Mouse (Mus musculus) kidney, postnatal 0 days (tissue): Measurements from ENCODE around the gene Igf1. TPM values are rescaled to one million over a fixed set of nuclear protein-coding genes. Genes with fewer than 3 reads are reported as not detected.

Experiments used
- ATAC-seq: fragments of 200-750 bp; cut with Nextera tagmentation; replicated peaks from 2 replicates; pipeline ENCODE4 v1.8.0; 2017; ENCODE audit warnings: low read depth, moderate number of reproducible peaks, moderate TSS enrichment, moderate library complexity; ENCODE audit not compliant: low FRiP score
- DNase-seq: peaks from one replicate; pipeline ENCODE4 v3.0.0-alpha.2; 2016; ENCODE audit warnings: low spot score
- H3K27ac ChIP-seq: fragments of 300-500 bp; sonication (generic); 2 replicates; pipeline ENCODE4 v1.5.1; 2014; ENCODE audit warnings: mild to moderate bottlenecking
- H3K27me3 ChIP-seq: fragments of 300-500 bp; sonication (generic); 2 replicates; pipeline ENCODE4 v1.6.1; 2014; ENCODE audit warnings: low read length, mixed read lengths; ENCODE audit not compliant: insufficient read depth
- H3K36me3 ChIP-seq: fragments of 300-500 bp; sonication (generic); 2 replicates; pipeline ENCODE4 v1.6.1; 2014; ENCODE audit warnings: low read length, mixed read lengths; ENCODE audit not compliant: insufficient read depth
- H3K4me1 ChIP-seq: fragments of 300-500 bp; sonication (generic); replicated peaks from 2 replicates; pipeline ENCODE4 v1.6.1; 2014; ENCODE audit warnings: antibody characterized with exemption, low read length, mixed read lengths; ENCODE audit not compliant: insufficient read depth
- H3K4me2 ChIP-seq: fragments of 300-500 bp; sonication (generic); 2 replicates; pipeline ENCODE4 v1.6.1; 2014; ENCODE audit warnings: mild to moderate bottlenecking, low read length, moderate library complexity, mixed read lengths
- H3K4me3 ChIP-seq: fragments of 300-500 bp; sonication (generic); replicated peaks from 2 replicates; pipeline ENCODE4 v1.5.1; 2014; ENCODE audit warnings: low read depth, low read length
- H3K9ac ChIP-seq: fragments of 300-500 bp; sonication (generic); 2 replicates; pipeline ENCODE4 v1.6.1; 2014; ENCODE audit warnings: low read depth, low read length
- H3K9me3 ChIP-seq: fragments of 300-500 bp; sonication (generic); replicated peaks from 2 replicates; pipeline ENCODE4 v1.6.1; 2016; ENCODE audit warnings: low read length, inconsistent platforms, mixed read lengths
- CTCF ChIP-seq: IDR thresholded peaks from 2 replicates; pipeline ENCODE4 v1.5.1; 2016; ENCODE audit warnings: antibody characterized with exemption, low read depth, mild to moderate bottlenecking, moderate library complexity
- WGBS: fragments of 180-500 bp; shearing (Covaris S2); extraction: QIAGEN DNeasy Blood & Tissue Kit; methylation state at CpG from one replicate; pipeline ENCODE4 v1.1.7; 2014; 5-methylcytosine and 5-hydroxymethylcytosine counted together
- polyA plus RNA-seq: library from polyadenylated mRNA; unstranded; fragments of >200 nt; fragmentation: Nextera tagmentation; extraction: Ambion mirVana; gene quantifications from 2 replicates; pipeline ENCODE4 v1.2.1, GENCODE M21; 2015

Gene Igf1
- polyA plus RNA-seq, 1 experiment from 2014 or later, result 23.1 TPM

DNA sequence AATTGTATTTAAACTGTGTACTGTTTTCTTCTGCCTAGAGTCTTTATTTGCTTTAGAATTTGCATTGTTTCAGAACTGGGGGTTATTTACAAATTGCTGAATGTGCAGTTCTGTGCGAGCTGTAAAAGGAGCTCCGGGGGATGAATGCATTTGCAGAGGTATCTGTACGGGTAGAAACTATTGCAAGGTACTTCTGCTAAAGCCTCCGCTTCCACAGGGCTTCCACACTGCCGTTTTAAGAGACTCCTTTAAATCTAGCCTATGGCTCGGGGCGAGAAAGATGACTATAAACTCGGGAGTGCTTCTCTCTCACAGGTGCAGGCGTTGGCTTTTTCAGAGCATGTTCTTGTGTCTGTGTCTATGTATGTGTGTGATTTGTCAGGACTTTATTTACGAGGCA lies 1.4 kb downstream of the Igf1 start:
- no peak overlapping the region for H3K27ac ChIP-seq
- no peaks in the 10 kb centered on the region for H3K36me3 ChIP-seq
- DNase-seq (no peak), ATAC-seq (no peak)
- no peak for TF ChIP-seq CTCF
- H3K9ac ChIP-seq, result peak overlapping the region; percentile 32; the same call in 1 of the 2 replicates
- 8% methylated on average over 10 of the region's 10 CpGs for WGBS
- no peaks in the 10 kb centered on the region for H3K27me3 ChIP-seq
- H3K4me3 ChIP-seq, result peak overlapping the region; percentile 44
- peaks cover 12% of the 10 kb centered on the region for H3K4me1 ChIP-seq
- no peaks in the 10 kb centered on the region for H3K9me3 ChIP-seq
- H3K4me2 ChIP-seq, result peak overlapping the region; percentile 73

DNA sequence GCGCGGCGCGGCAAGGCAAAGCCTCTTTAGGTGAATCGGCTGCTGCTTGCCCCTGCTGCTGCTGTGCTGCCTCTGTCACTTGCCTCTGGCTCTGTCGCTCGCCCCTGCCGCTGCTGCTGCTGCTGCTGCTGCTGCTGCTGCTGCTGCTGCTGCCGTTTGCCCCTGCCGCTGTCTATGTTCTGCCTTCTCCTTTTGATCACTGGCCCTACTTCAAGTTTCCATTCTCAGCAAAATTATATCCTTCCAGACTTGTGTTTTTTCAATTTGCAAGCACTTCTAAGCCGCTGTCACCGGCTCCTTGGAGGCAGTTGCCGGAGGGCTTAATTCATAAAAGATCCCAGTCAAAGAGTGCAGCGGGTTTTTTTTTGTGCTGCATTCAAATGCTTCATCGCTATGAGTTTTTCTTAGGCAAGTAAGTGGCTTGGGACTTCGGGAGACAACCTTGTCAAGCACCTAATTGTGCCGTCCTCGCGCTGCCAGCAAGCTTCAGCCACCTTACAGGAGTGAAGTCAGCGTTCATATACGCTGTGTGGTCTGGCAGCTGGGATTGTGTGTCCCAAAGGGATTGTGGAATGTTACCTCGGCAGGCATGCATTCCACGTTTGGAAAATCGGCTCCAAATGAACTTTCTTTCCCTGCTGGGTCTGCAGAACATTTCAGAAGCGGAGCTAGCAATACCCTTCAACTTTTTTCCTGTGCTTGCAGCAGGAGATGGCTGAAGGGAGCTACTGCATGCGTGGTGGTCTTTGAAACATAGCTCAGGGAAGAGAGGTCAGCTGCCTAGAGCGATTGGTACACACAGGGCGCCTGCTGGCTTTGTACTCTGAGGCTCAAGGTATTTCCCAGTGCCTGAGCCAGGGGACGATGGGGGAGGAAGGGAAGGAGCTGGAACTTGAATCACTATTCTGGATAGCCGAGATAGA lies 2.4 kb downstream of the Igf1 start:
- ATAC-seq (no peak), DNase-seq (peak; percentile 53)
- Histone ChIP-seq H3K4me3 (peak overlapping the region; percentile 44), H3K27ac (peak overlapping the region; percentile 15; the same call in 1 of the 2 replicates), H3K36me3 (no peaks in the 10 kb centered on the region), H3K4me1 (peaks cover 12% of the 10 kb centered on the region), H3K4me2 (peak overlapping the region; percentile 73), H3K9me3 (no peaks in the 10 kb centered on the region), H3K9ac (peak overlapping the region; percentile 47), H3K27me3 (no peaks in the 10 kb centered on the region)
- 2% methylated on average over 30 of the region's 30 CpGs for WGBS
- no peak for TF ChIP-seq CTCF

DNA sequence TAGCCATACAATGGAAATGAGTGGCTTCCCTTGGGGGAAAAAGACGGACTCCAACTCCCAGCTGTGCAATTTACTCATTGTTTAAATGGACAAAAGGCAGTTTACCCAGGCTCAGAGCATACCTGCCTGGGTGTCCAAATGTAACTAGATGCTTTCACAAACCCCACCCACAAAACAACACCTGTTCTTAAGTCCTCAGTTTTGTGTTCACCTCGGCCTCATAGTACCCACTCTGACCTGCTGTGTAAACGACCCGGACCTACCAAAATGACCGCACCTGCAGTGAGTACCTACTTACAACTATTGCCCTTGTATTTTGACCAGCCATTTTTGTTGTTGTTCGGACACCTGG lies 3.0 kb downstream of the Igf1 start:
- ATAC-seq, result no peak

GRCm38 (mm10) chr10:87862899-87863298 lies 4.8 kb downstream of the Igf1 start:
- WGBS, result 29% methylated on average over 7 of the region's 7 CpGs
- ATAC-seq, result no peak
- TF ChIP-seq CTCF, result no peak
- Histone ChIP-seq H3K9ac (no peak overlapping the region), H3K4me1 (peaks cover 18% of the 10 kb centered on the region), H3K36me3 (no peaks in the 10 kb centered on the region), H3K9me3 (no peaks in the 10 kb centered on the region), H3K27me3 (no peaks in the 10 kb centered on the region), H3K4me3 (no peak overlapping the region), H3K4me2 (0 out of 2 replicates have a peak overlapping the region, but pooled peaks have one; percentile 13), H3K27ac (no peak overlapping the region)
- no peak for DNase-seq

More for the DNA sequence above, 3.0 kb downstream of the Igf1 start:
- peak overlapping the region; percentile 47; the same call in 1 of the 2 replicates for H3K9ac ChIP-seq
- peak overlapping the region; percentile 73 for H3K4me2 ChIP-seq
- WGBS, result 65% methylated on average over 6 of the region's 6 CpGs
- no peak for DNase-seq
- H3K9me3 ChIP-seq, result no peaks in the 10 kb centered on the region
- peaks cover 12% of the 10 kb centered on the region for H3K4me1 ChIP-seq
- no peak overlapping the region for H3K27ac ChIP-seq
- H3K4me3 ChIP-seq, result peak overlapping the region; percentile 44
- no peaks in the 10 kb centered on the region for H3K27me3 ChIP-seq
- no peaks in the 10 kb centered on the region for H3K36me3 ChIP-seq
- TF ChIP-seq CTCF, result no peak

- no peak overlapping the region for H3K9ac ChIP-seq
- DNase-seq (peak; percentile 72), ATAC-seq (no peak)
- H3K4me3 ChIP-seq, result no peak overlapping the region
- no peaks in the 10 kb centered on the region for H3K27me3 ChIP-seq
- H3K4me1 ChIP-seq, result peaks cover 17% of the 10 kb centered on the region; the same call in 1 of the 2 replicates
- H3K4me2 ChIP-seq, result 0 out of 2 replicates have a peak overlapping the region, but pooled peaks have one; percentile 13
- H3K27ac ChIP-seq, result no peak overlapping the region
- 22% methylated on average over 4 of the region's 4 CpGs for WGBS
- no peak for TF ChIP-seq CTCF
- H3K9me3 ChIP-seq, result no peaks in the 10 kb centered on the region
- no peaks in the 10 kb centered on the region for H3K36me3 ChIP-seq
Observed at GRCm38 (mm10) chr10:87863326-87863725, 5.3 kb downstream of the Igf1 start.

DNA sequence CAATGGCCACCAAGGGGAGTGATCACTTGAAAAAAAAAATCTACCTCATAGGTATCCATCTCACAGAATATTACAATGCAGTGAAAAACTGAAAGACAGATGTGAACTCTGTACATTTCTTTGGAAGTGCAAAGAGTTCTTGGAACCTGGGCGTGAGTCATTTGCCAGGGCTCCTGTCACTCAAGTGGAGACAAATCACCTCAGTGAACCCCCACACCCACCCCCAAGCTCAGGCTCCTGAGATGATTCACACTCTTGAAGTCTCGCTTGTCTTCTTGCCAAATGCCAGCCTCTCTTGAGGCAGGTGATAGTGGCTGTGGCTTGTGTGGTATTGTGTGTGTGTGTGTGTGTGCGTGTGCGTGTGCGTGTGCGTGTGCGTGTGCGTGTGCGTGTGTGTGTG lies 7.6 kb downstream of the Igf1 start:
- Histone ChIP-seq H3K27ac (no peak overlapping the region), H3K4me1 (peaks cover 15% of the 10 kb centered on the region; the same call in 1 of the 2 replicates), H3K9me3 (no peaks in the 10 kb centered on the region), H3K9ac (no peak overlapping the region), H3K4me3 (no peak overlapping the region), H3K36me3 (no peaks in the 10 kb centered on the region), H3K27me3 (no peaks in the 10 kb centered on the region), H3K4me2 (no peak overlapping the region)
- DNase-seq (no peak), ATAC-seq (no peak)
- WGBS, result 89% methylated on average over 9 of the region's 9 CpGs
- TF ChIP-seq CTCF, result no peak
